Mouse (Mus musculus) layer of hippocampus, adult 9-10 months (tissue): ENCODE measurements around the gene Rassf2.

Experiments
- DNase-seq: peaks from one replicate; pipeline ENCODE4 v3.0.0; 2022; ENCODE audit warnings: low spot score

The Rassf2 gene

DNA sequence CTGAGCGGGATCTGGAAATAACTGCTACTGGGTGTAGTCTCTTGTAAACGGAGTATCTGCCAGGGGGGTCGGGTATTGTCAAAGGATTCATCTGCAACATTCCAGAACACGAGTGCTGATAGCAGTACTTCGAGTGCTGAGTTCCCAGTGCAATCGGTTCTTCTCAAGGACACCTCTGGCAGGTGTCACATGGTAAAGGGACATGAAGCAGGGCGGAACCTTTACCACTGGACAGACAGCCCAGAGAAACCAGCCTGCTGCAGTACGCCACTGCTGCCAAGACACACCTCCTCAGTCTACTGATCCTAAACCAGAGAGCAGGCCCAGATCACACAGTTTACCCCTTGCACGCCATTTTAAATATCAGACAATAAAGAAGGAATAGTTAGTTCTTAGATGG lies 75.2 kb downstream of the Rassf2 start:
- no peak for DNase-seq

DNA sequence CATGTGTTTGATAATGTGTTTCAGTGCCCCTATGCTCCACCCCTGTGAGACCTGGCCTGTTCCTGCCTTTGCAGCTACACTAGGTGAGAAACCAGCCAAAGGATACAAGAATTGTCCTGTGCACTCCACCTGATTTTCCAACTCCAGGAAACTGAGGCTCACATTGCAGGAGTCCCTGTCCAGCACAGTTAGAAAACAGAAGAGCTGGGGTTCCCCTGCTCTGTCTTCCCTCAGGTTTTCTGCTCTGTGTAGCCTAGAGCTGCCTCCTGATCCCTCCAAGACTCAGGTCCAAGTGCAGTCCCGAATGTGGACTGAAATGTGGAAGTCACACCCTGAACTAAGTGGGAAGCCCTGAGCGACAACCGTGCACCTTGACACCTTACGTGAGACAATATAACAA lies 76.3 kb downstream of the Rassf2 start:
- no peak for DNase-seq

DNA sequence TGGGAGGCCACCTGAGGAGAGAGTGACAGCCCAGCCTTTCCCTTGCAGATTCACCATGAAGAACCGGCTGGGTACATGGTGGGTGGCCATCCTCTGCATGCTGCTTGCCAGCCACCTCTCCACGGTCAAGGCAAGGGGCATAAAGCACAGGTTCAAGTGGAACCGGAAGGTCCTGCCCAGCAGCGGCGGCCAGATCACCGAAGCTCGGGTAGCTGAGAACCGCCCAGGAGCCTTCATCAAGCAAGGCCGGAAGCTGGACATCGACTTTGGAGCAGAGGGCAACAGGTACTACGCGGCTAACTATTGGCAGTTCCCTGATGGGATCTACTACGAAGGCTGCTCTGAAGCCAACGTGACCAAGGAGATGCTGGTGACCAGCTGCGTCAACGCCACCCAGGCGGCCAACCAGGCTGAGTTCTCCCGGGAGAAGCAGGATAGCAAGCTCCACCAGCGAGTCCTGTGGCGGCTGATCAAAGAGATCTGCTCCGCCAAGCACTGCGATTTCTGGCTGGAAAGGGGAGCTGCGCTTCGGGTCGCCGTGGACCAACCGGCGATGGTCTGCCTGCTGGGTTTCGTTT lies 77.0 kb downstream of the Rassf2 start:
- DNase-seq = no peak

DNA sequence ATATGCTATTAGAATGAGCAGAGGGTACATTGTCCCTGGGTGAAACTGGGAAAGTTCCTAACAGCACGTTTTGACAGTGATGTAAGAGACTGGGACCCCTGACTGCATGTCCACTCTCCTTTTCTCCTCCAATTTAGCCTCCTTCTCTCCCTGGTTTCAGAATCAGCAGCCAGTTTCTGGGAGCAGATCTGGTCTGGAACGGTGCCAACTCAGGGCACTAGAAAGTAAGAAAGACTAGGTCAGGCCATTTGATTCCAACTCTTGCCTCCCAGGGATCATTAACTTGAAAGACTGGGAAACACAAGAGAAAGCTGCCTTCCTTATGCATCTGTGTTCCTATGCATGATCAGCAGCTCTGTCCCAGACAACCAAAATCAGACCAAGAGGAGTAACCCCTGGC lies 77.6 kb downstream of the Rassf2 start:
- no peak for DNase-seq

DNA sequence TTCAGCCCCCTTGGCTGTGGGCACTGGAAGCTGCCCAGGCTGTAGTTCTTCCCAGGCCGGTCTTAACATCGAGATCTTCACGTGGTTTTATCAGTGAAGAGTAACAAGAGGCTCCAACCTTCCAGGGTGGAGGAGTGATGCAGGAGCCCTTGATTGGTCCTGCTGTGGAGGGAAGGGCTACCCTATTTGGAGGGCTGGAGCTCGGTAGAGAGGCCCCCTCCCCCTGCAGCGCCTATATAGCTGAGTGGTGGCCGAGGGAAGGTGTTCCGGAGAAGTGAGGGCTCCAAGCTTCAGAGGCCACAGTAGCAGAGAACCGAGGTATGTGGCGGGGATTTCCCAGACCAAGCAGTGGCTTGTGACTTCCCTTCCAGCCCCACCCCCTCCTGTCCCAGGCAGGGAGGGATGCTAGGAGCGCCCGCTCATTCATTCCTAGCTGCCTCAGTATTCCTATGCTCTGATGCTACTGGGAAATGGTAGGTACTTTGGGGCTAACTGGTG lies 79.4 kb downstream of the Rassf2 start, which contains the start of gene Prnd:
Gene Prnd (plus strand): TSS at position 264 of the 498 bp plus-strand sequence.
- DNase-seq = no peak

DNA sequence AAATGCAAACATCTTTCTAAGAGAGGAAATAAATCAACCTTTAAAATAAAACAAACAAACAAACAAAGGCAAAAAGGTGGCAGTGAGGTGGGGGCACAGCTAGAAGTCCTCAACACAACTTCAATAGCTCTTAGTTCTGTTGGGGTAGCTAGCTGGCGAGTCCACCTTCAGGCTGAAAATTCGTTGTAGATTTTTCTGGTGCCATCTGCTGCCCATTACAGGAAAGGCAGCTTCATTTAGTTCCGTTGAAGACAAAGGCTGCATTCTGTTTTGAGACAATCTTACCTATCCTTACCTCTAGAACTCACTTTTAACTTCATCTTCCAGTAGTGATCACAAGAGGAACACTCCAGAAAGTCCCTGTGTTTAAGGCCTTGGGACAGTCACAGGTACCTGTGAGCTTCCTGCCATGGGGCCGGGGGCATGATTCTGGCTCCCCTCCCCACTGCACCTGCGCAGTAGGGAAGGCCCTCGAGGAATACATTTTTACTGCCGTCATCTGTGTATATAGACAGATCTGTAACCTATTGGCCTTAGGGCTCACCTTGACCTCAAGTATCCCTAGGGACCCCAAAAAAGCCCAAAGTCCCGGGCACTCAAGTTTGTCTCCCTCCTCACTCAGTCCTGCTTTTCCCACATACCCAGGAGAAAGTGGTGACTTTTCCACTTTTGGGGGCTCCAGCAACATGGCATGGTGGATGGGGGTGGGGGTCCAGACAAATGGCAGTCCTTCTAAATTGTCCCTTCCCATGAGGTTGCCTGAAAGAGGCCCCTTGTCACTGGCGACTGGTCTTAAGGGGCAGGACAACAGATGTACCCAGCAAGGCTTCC lies 80.1 kb downstream of the Rassf2 start:
- peak; percentile 63 for DNase-seq

DNA sequence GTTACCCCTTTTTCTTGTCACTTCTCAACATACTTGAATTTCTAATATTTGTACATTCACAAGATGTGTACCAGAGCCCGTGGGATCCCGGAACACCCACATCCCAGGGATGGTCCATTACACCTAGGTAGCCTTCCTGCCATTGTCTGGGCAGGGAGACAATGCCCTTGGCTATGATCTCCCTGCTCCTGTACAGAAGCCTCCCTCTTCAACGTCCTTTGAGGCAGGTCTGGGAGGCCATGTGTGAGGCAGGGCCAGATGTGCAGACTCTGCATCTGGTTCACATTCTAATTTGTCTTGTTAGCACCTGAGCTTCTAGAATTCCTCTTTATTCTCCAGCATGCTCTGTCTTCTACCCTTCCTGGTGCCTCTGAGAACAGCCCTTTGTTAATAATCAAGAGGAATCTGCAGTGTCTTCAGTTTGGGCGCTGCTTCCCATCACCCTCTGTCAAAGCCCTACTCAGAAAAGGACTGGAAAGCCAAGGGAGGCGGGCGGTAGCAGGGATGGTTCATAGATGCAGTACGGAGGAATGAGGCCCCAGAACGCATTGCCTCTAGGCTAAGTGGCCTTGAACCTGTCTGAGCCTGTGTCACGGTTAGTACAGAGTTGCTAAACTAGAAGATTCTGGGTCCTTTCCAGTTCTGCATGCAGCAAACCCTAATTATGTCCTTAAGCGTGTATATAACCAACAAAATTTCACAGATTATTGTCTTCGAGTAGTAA lies 81.0 kb downstream of the Rassf2 start:
- DNase-seq = no peak

DNA sequence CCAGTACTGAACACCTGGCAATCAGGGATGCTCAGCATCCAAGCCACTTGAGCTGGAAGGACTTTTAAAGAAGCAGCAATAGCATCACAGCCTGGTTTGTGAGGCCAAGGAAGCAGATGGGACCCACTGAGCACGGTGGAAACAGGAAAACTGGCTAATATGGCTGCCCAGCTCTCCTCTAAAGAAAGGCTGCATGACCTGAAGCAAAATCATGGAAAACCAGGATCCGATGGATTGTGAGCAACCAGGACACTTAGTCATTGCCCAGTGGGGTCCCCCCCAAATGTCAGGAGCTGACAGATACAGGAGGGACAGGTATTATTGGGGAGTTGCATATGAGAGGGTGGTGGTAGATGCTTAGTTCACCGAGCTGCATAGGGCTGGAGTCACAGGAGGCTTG lies 81.9 kb downstream of the Rassf2 start:
- DNase-seq = no peak

DNA sequence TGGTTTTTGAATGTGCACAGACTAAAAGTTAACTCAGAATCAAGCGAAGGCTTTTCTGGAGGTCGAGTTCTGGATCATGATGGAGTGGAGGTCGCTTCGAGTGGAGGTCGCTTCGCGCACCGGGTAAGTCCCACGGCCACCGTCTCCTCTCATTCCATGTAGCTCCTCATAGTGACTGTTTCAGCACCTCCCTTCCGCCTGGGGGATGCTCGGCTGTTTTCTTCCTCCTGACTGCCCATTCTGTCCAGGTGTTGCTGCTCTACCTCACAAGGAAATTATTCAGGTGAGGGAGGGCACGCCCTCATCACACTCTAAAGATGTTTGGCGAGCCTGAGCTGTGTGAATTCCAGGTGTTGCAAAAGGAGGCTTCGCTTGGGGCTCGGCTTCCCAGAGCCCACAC lies 83.7 kb downstream of the Rassf2 start:
- DNase-seq = no peak

DNA sequence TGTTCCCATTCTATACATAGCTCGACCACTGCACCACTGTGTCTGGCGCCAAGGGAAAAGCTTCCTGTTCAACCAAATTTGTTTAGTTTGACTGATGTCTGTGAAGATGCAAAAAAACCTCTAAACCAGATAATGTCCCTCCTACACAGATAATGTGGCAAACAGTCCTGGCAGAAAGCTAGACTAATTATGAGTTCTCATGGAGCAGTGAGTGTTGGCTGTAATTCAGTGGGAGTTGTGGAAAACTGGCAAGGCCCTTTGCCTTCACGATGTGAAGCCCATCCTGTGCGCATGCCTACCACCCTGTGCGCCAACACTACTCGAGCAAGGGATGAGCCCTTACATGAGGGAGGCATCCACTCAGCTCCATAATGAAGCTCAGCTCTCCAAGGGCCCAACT lies 84.3 kb downstream of the Rassf2 start:
- no peak for DNase-seq

DNA sequence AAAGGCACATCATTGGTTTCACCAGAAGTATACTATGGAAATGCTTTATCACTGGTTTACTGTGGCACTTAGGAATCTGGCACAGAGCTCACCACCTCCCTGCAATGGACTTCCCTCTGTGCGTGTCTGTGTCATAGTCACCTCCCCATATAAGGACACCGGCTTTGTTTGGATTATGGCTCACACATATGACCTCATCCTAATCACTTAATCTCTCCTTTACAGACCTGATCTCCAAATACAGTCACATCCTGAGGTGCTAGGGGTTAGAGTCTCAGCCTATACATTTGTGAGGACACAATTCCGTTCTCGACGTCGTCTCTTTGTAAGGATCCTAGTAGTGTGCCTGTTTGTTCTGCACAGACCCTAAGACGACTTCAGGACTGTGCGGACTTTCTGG lies 84.8 kb downstream of the Rassf2 start:
- no peak for DNase-seq

DNA sequence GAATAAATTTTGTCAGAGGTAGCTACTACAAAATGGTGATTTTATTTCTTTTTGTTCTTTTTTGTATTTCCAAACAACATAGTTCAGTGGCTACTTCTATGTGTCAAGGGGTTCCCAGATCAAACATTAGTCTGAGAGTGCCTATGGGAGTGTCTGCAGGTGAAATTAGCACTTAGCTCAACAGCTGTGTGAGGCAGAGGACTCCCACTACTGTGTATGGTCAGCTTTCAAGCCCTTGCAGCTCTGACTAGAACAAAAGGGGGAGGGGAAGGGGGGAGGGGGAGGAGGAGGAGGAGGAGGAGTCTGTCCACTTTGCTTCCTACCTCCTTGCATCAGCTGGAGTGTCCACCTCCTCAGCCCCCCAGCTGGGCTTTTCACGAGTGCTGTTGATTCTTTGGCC lies 85.7 kb downstream of the Rassf2 start:
- no peak for DNase-seq

DNA sequence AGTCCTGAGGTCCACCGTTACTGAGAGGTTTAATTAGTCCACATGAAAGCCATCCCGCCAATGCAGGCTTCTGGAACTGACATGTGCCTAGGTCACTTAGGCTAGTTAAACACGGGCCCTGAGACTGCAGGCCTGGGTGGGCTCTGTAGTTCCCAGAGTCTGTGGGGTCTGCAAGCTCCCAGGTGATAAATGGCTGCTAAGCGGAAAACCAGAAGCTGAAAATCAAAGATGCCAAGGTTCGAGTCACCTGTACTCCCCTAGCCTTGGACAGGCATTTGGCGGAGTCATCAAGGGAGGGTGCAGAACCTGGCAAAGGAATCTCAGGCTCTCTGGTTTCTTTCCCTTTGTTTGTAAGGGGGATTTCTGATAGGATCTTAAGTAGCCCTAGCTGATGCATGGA lies 88.6 kb downstream of the Rassf2 start:
- no peak for DNase-seq

DNA sequence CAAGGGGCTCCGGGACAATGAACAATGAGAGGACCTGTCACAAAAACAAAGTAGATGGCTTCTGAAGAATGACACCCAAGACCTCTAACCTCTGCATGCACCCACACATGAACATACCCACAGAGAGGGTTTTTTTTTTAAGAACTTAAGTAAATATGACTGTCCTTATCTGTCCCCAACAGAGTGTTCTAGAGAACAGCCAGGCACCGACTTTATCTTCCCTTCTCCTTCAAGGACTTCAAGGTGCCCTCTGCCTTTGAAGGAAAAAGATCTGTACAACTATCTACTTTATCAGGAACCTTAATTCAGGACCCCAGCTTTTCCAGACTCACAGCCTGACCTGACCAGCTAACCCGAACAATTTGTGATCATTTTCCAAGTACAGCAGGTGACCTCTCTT lies 89.6 kb downstream of the Rassf2 start:
- no peak for DNase-seq
